Mouse (Mus musculus): ENCODE measurements around the gene Atxn3. TPM values are rescaled to one million over a fixed set of nuclear protein-coding genes. Genes with fewer than 3 reads are reported as not detected.
"Not testable (repeated sequence)": the region's sequence is repeated elsewhere in the genome, so short reads cannot be mapped to it uniquely, and the experiment has no call there.

The Atxn3 gene
- polyA plus RNA-seq, 1 experiment from 2014 or later: 13.6 TPM

DNA sequence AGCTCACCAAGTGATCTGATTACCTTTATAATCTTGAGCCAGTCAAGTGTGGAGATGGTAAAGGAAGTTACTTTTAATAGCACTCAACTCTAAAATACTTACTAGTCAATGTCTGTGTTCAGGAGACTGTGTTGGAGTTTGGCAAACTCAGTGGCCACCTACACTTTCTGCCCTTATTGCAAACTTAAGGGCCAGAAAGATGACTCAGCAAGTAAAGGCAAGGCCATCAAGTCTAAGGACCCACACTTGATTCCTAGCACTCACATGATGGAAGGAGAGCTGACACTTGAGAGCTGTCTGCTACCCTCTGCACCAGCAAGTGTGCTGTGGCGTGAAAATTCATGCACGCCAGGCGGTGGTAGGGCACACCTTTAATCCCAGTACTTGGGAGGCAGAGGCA is 14.2 kb upstream of the Atxn3 start:
- peaks cover 10% of the 10 kb centered on the region for H3K36me3 ChIP-seq (ENCODE audit: control insufficient read depth, insufficient read depth, low read length)
- peaks cover 16% of the 10 kb centered on the region for H3K4me1 ChIP-seq (ENCODE audit: control insufficient read depth, insufficient read depth, low read length)
- H3K4me3 ChIP-seq (ENCODE audit: low read depth, low read length): no peak overlapping the region
- H3K9ac ChIP-seq (ENCODE audit: low read depth, low read length): no peak overlapping the region
- 98% methylated on average over 3 of the region's 3 CpGs for WGBS
- H3K27me3 ChIP-seq (ENCODE audit: control insufficient read depth, insufficient read depth, low read depth, low read length): no peaks in the 10 kb centered on the region
- no peak overlapping the region for H3K27ac ChIP-seq (ENCODE audit: low read length)
- H3K9me3 ChIP-seq (replicated peaks; ENCODE audit: control insufficient read depth, low read length, poor library complexity, severe bottlenecking): no peaks in the 10 kb centered on the region
- ATAC-seq: no peak
- no peak overlapping the region for H3K4me2 ChIP-seq (ENCODE audit: low read length)

GRCm38 (mm10) chr12:101971311-101971710 is 13.3 kb upstream of the Atxn3 start:
- no peak overlapping the region for H3K27ac ChIP-seq (ENCODE audit: low read length)
- ATAC-seq: no peak
- 95% methylated on average over 2 of the region's 2 CpGs for whole genome bisulfite sequencing
- H3K27me3 ChIP-seq (ENCODE audit: control insufficient read depth, insufficient read depth, low read depth, low read length): no peaks in the 10 kb centered on the region
- no peak overlapping the region for H3K4me3 ChIP-seq (ENCODE audit: low read depth, low read length)
- H3K36me3 ChIP-seq (ENCODE audit: control insufficient read depth, insufficient read depth, low read length): peaks cover 10% of the 10 kb centered on the region
- no peak overlapping the region for H3K9ac ChIP-seq (ENCODE audit: low read depth, low read length)
- H3K9me3 ChIP-seq (replicated peaks; ENCODE audit: control insufficient read depth, low read length, poor library complexity, severe bottlenecking): no peaks in the 10 kb centered on the region
- no peak overlapping the region for H3K4me2 ChIP-seq (ENCODE audit: low read length)
- peaks cover 9% of the 10 kb centered on the region for H3K4me1 ChIP-seq (ENCODE audit: control insufficient read depth, insufficient read depth, low read length)

DNA sequence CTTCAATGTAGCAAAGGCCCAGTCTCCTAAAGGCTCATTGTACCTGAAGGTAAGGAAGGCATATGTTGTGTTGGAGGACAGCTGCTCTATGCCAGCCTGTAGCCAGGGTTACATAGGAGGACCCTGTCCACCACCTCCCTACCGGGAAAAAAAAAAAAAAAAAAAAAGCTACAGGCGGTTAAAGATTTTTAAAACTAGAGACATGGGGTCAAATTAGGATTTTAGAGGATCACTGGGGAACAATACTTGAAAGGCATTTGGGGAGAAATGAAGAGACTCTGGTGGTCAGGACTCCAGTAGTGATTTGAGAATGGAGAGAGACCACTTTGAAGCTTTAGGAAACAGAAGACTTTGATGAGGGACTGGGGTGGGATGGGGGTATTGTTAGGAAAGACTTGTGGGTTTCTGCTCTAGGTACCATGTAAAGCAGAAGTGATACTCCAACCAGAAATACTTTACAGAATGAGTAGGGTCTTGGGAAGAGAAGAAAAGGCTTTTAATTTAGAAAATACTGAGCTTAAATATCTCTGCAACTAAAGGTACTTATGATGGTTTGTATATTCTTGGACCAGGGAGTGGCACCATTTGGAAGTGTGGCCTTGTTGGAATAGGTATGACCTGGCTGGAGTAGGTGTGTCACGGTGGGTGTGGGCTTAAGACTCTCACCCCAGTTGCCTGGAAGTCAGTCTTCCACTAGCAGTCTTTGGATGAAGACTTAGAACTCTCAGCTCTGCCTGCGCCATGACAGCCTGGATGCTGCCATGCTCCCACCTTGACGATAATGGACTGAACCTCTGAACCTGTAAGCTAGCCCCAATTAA is 1.1 kb upstream of the Atxn3 start:
- peak; percentile 12; the same call in 1 of the 2 replicates for ATAC-seq

GRCm38 (mm10) chr12:101958556-101958955 is 510 bp upstream of the Atxn3 start:
- H3K4me1 ChIP-seq (ENCODE audit: control insufficient read depth, insufficient read depth, low read length): peaks cover 13% of the 10 kb centered on the region
- H3K27me3 ChIP-seq (ENCODE audit: control insufficient read depth, insufficient read depth, low read depth, low read length): no peaks in the 10 kb centered on the region
- 59% methylated on average over 9 of the region's 9 CpGs for WGBS
- no peak overlapping the region for H3K9ac ChIP-seq (ENCODE audit: low read depth, low read length)
- ATAC-seq: peak; percentile 33; the same call in 1 of the 2 replicates
- H3K4me2 ChIP-seq (ENCODE audit: low read length): peak overlapping the region; percentile 34
- H3K36me3 ChIP-seq (ENCODE audit: control insufficient read depth, insufficient read depth, low read length): no peaks in the 10 kb centered on the region
- no peak overlapping the region for H3K27ac ChIP-seq (ENCODE audit: low read length)
- H3K4me3 ChIP-seq (ENCODE audit: low read depth, low read length): peak overlapping the region; percentile 65
- no peaks in the 10 kb centered on the region for H3K9me3 ChIP-seq (replicated peaks; ENCODE audit: control insufficient read depth, low read length, poor library complexity, severe bottlenecking)

More for the DNA sequence above, 1.1 kb upstream of the Atxn3 start:
- not testable (repeated sequence) for H3K4me2 ChIP-seq (ENCODE audit: low read length); H3K4me3 ChIP-seq (ENCODE audit: low read depth, low read length); H3K9ac ChIP-seq (ENCODE audit: low read depth, low read length); H3K36me3 ChIP-seq (ENCODE audit: control insufficient read depth, insufficient read depth, low read length); H3K27ac ChIP-seq (ENCODE audit: low read length); H3K9me3 ChIP-seq (replicated peaks; ENCODE audit: control insufficient read depth, low read length, poor library complexity, severe bottlenecking); H3K27me3 ChIP-seq (ENCODE audit: control insufficient read depth, insufficient read depth, low read depth, low read length)
- WGBS: 95% methylated on average over 5 of the region's 5 CpGs
- peaks cover 13% of the 10 kb centered on the region for H3K4me1 ChIP-seq (ENCODE audit: control insufficient read depth, insufficient read depth, low read length)

- peak overlapping the region; percentile 75 for H3K27ac ChIP-seq (ENCODE audit: low read length)
- H3K9me3 ChIP-seq (replicated peaks; ENCODE audit: control insufficient read depth, low read length, poor library complexity, severe bottlenecking): no peaks in the 10 kb centered on the region
- H3K4me1 ChIP-seq (ENCODE audit: control insufficient read depth, insufficient read depth, low read length): peaks cover 13% of the 10 kb centered on the region
- no peaks in the 10 kb centered on the region for H3K27me3 ChIP-seq (ENCODE audit: control insufficient read depth, insufficient read depth, low read depth, low read length)
- H3K9ac ChIP-seq (ENCODE audit: low read depth, low read length): peak overlapping the region; percentile 85
- WGBS: 12% methylated on average over 26 of the region's 26 CpGs
- H3K4me2 ChIP-seq (ENCODE audit: low read length): peak overlapping the region; percentile 56
- H3K36me3 ChIP-seq (ENCODE audit: control insufficient read depth, insufficient read depth, low read length): no peaks in the 10 kb centered on the region
- H3K4me3 ChIP-seq (ENCODE audit: low read depth, low read length): peak overlapping the region; percentile 65
- ATAC-seq: no peak
Measured at GRCm38 (mm10) chr12:101957079-101957941, 736 bp downstream of the Atxn3 start.

- H3K9me3 ChIP-seq (replicated peaks; ENCODE audit: control insufficient read depth, low read length, poor library complexity, severe bottlenecking); ATAC-seq; H3K9ac ChIP-seq (ENCODE audit: low read depth, low read length); H3K27ac ChIP-seq (ENCODE audit: low read length); H3K36me3 ChIP-seq (ENCODE audit: control insufficient read depth, insufficient read depth, low read length); H3K4me3 ChIP-seq (ENCODE audit: low read depth, low read length); H3K4me2 ChIP-seq (ENCODE audit: low read length); H3K27me3 ChIP-seq (ENCODE audit: control insufficient read depth, insufficient read depth, low read depth, low read length): not testable (repeated sequence)
- H3K4me1 ChIP-seq (ENCODE audit: control insufficient read depth, insufficient read depth, low read length): peaks cover 13% of the 10 kb centered on the region
- WGBS: 96% methylated on average over 8 of the region's 8 CpGs
Measured at GRCm38 (mm10) chr12:101955821-101956220, 2.2 kb downstream of the Atxn3 start.

DNA sequence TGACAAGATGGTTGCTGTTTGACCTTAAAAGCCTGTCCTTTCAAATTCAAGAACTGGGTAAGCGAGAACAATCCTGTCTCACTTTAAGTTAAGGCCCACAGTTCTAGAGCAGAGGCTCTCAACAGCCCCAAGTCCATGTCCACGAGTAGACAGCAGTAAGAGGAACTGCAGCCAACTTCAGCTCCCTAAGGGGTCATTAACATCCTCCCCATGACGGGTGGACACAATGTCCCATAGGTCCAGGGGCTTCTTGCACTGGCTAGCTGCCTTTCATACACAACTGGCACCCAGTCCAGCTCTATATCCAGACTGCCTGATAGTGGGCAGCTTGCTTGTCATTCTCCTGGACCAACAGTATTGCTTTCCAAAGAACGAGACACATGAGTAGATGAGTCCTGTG is 9.2 kb downstream of the Atxn3 start:
- 76% methylated on average over 4 of the region's 4 CpGs for WGBS
- H3K9ac ChIP-seq (ENCODE audit: low read depth, low read length): no peak overlapping the region
- H3K36me3 ChIP-seq (ENCODE audit: control insufficient read depth, insufficient read depth, low read length): peaks cover 20% of the 10 kb centered on the region
- H3K27ac ChIP-seq (ENCODE audit: low read length): no peak overlapping the region
- no peak for ATAC-seq
- no peak overlapping the region for H3K4me2 ChIP-seq (ENCODE audit: low read length)
- no peaks in the 10 kb centered on the region for H3K9me3 ChIP-seq (replicated peaks; ENCODE audit: control insufficient read depth, low read length, poor library complexity, severe bottlenecking)
- no peaks in the 10 kb centered on the region for H3K4me1 ChIP-seq (ENCODE audit: control insufficient read depth, insufficient read depth, low read length)
- no peaks in the 10 kb centered on the region for H3K27me3 ChIP-seq (ENCODE audit: control insufficient read depth, insufficient read depth, low read depth, low read length)
- no peak overlapping the region for H3K4me3 ChIP-seq (ENCODE audit: low read depth, low read length)

DNA sequence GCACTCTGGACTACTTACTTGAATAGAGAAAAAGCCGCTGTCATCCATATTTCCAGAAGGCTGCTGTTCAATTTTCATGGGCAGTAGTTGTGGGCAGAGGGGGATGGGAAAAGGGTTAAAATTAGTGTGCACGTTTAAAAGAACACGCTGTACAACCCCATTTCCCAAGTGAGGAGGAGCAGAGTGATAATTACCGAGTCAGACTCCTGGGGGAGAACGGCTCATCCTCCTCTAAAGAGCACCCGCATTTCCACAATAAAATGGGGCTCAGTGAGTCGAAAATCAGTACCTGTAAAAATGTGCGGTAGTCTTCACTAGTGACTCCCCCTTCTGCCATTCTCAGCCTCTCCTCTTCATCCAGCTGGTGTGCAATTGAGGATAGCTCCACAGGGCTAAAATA is 10.1 kb downstream of the Atxn3 start:
- Histone ChIP-seq H3K4me1 (ENCODE audit: control insufficient read depth, insufficient read depth, low read length) (no peaks in the 10 kb centered on the region), H3K4me3 (ENCODE audit: low read depth, low read length) (no peak overlapping the region), H3K9me3 (replicated peaks; ENCODE audit: control insufficient read depth, low read length, poor library complexity, severe bottlenecking) (no peaks in the 10 kb centered on the region), H3K9ac (ENCODE audit: low read depth, low read length) (no peak overlapping the region), H3K27ac (ENCODE audit: low read length) (no peak overlapping the region), H3K36me3 (ENCODE audit: control insufficient read depth, insufficient read depth, low read length) (peaks cover 20% of the 10 kb centered on the region), H3K27me3 (ENCODE audit: control insufficient read depth, insufficient read depth, low read depth, low read length) (no peaks in the 10 kb centered on the region), H3K4me2 (ENCODE audit: low read length) (no peak overlapping the region)
- WGBS: 90% methylated on average over 8 of the region's 8 CpGs
- ATAC-seq: no peak

DNA sequence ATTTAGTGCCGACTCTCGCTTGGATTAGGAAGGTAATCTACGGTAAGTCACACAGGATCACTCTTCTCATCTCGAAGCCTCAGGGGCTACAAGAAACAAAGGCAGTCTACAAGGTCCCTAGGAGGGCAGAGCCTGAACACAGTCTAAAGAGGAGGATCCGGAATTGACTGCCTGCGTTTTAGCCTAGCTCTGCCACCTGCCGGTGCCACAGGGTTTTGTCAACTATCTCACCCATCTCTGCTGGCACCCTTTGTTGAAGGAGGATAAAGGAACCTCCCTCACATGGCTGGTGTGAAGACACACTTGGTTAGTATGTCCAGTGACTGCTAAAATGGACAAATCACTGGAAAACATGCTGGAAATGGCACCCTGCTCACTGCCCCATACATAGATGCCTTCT is 20.5 kb downstream of the Atxn3 start:
- no peak for ATAC-seq
- H3K9me3 ChIP-seq (replicated peaks; ENCODE audit: control insufficient read depth, low read length, poor library complexity, severe bottlenecking): no peaks in the 10 kb centered on the region; the same call in 1 of the 2 replicates
- no peak overlapping the region for H3K4me3 ChIP-seq (ENCODE audit: low read depth, low read length)
- H3K27me3 ChIP-seq (ENCODE audit: control insufficient read depth, insufficient read depth, low read depth, low read length): no peaks in the 10 kb centered on the region
- peaks cover 43% of the 10 kb centered on the region for H3K36me3 ChIP-seq (ENCODE audit: control insufficient read depth, insufficient read depth, low read length)
- no peak overlapping the region for H3K9ac ChIP-seq (ENCODE audit: low read depth, low read length)
- 86% methylated on average over 7 of the region's 7 CpGs for WGBS
- no peak overlapping the region for H3K4me2 ChIP-seq (ENCODE audit: low read length)
- H3K27ac ChIP-seq (ENCODE audit: low read length): no peak overlapping the region
- no peaks in the 10 kb centered on the region for H3K4me1 ChIP-seq (ENCODE audit: control insufficient read depth, insufficient read depth, low read length)

Measured in midbrain, embryonic 16.5 days (tissue).